Mouse (Mus musculus) liver, postnatal 0 days (tissue): ENCODE measurements around the gene Padi4. TPM values are rescaled to one million over a fixed set of nuclear protein-coding genes. Genes with fewer than 3 reads are reported as not detected.
A peak's percentile ranks its signal among the peaks of the same experiment; 100 is the strongest.

ENCODE experiments used
- ATAC-seq: fragments of 200-750 bp; cut with Nextera tagmentation; 2 replicates; pipeline ENCODE4 v1.8.0; 2017; ENCODE audit warnings: mild to moderate bottlenecking, moderate library complexity
- DNase-seq: peaks from one replicate; pipeline ENCODE4 v3.0.0-alpha.2; 2016
- H3K27ac ChIP-seq: fragments of 300-500 bp; sonication (generic); 2 replicates; pipeline ENCODE4 v1.5.1; 2014; ENCODE audit warnings: antibody characterized with exemption, moderate library complexity, mild to moderate bottlenecking, low read depth
- H3K27me3 ChIP-seq: fragments of 300-500 bp; sonication (generic); 2 replicates; pipeline ENCODE4 v1.6.1; 2014; ENCODE audit warnings: low read length, control low read depth, mixed read lengths; ENCODE audit not compliant: insufficient read depth
- H3K36me3 ChIP-seq: fragments of 300-500 bp; sonication (generic); replicated peaks from 2 replicates; pipeline ENCODE4 v1.6.1; 2014; ENCODE audit warnings: mild to moderate bottlenecking, control low read depth, low read length, moderate library complexity, mixed read lengths; ENCODE audit not compliant: insufficient read depth
- H3K4me1 ChIP-seq: fragments of 300-500 bp; sonication (generic); 2 replicates; pipeline ENCODE4 v1.6.1; 2014; ENCODE audit warnings: antibody characterized with exemption, mild to moderate bottlenecking, control low read depth; ENCODE audit not compliant: insufficient read depth
- H3K4me2 ChIP-seq: fragments of 300-500 bp; sonication (generic); 2 replicates; pipeline ENCODE4 v1.6.1; 2014; ENCODE audit warnings: low read depth, mild to moderate bottlenecking, low read length, moderate library complexity, mixed read lengths
- H3K4me3 ChIP-seq: fragments of 300-500 bp; sonication (generic); 2 replicates; pipeline ENCODE4 v1.5.1; 2014; ENCODE audit warnings: low read depth, low read length
- H3K9ac ChIP-seq: fragments of 300-500 bp; sonication (generic); replicated peaks from 2 replicates; pipeline ENCODE4 v1.6.1; 2014; ENCODE audit warnings: mild to moderate bottlenecking, moderate library complexity
- H3K9me3 ChIP-seq: fragments of 300-500 bp; sonication (generic); 2 replicates; pipeline ENCODE4 v1.6.1; 2016; ENCODE audit warnings: mild to moderate bottlenecking, control low read depth, low read length, mixed read lengths
- CTCF ChIP-seq: sonication (generic); IDR thresholded peaks from 2 replicates; pipeline ENCODE4 v1.5.1; 2016; ENCODE audit warnings: antibody characterized with exemption, low read depth
- EP300 ChIP-seq: IDR thresholded peaks from 2 replicates; pipeline ENCODE4 v1.6.1; 2016; ENCODE audit warnings: antibody characterized with exemption, low read depth, mild to moderate bottlenecking
- WGBS: fragments of 180-500 bp; shearing (Covaris S2); extraction: QIAGEN DNeasy Blood & Tissue Kit; methylation state at CpG from one replicate; pipeline ENCODE4 v1.1.7; 2014; ENCODE audit not compliant: insufficient replicate concordance; 5-methylcytosine and 5-hydroxymethylcytosine counted together
- polyA plus RNA-seq: library from polyadenylated mRNA; unstranded; fragments of >200 nt; fragmentation: Nextera tagmentation; extraction: Ambion mirVana; gene quantifications from 2 replicates; pipeline ENCODE4 v1.2.1, GENCODE M21; 2015

Gene Padi4
- polyA plus RNA-seq, 1 experiment from 2014 or later: 4.5 TPM

DNA sequence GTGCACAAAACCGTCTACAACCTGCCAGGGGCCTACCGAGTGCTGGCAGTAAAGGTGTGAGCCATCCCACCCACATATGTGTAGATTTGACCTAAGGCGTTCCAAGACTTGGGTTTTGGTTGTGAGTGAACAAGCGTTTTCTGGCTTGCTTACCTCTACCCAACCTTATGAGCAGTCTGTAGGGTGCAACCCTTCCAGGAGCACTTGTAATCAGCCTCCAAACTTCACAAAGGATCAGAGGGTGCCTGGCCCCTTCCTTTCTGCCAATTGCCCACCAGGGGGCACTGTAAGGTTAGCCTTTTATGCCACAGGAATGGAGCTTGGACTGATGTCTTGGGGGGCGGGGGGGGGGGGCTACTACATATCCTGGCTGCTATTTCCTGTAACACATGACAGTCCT, 50.2 kb downstream of the Padi4 start:
- no peak overlapping the region for H3K4me3 ChIP-seq
- 70% methylated on average over 5 of the region's 5 CpGs for WGBS
- no peaks in the 10 kb centered on the region for H3K4me1 ChIP-seq
- peak; percentile 76 for TF ChIP-seq CTCF
- no peak for TF ChIP-seq EP300
- H3K27ac ChIP-seq: no peak overlapping the region
- H3K9ac ChIP-seq: no peak overlapping the region
- no peaks in the 10 kb centered on the region for H3K27me3 ChIP-seq
- peaks cover 38% of the 10 kb centered on the region for H3K36me3 ChIP-seq
- no peaks in the 10 kb centered on the region for H3K9me3 ChIP-seq
- DNase-seq (peak; percentile 61), ATAC-seq (peak; percentile 62)
- H3K4me2 ChIP-seq: no peak overlapping the region

GRCm38 (mm10) chr4:140723192-140723591, 50.8 kb downstream of the Padi4 start:
- Histone ChIP-seq H3K9me3 (no peaks in the 10 kb centered on the region), H3K4me3 (no peak overlapping the region), H3K36me3 (peaks cover 44% of the 10 kb centered on the region), H3K4me1 (no peaks in the 10 kb centered on the region), H3K27ac (no peak overlapping the region), H3K4me2 (no peak overlapping the region), H3K9ac (no peak overlapping the region), H3K27me3 (no peaks in the 10 kb centered on the region)
- TF ChIP-seq EP300: no peak
- TF ChIP-seq CTCF: no peak
- WGBS: 77% methylated on average over 9 of the region's 9 CpGs
- no peak for DNase-seq
- ATAC-seq: no peak

DNA sequence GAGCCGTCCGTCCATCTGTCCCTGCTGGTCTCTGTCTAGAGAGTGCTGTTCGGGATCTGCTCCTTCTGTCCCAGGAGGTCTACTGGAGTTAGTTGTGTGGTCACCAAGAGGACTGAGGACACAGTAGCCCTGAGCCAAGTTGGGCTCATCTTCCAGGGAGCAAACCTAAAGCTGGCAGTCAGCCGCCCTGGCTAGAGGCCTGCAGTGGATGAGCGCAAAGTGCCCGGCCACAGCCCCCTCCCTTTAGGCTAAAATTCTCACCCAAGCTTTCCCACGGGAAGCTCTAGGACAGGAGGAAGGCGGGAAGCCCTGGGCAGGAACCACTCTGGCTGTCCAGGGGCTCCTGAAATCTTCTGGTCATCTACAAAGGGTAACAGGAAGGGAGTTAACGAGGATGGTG, 51.3 kb downstream of the Padi4 start:
- no peak overlapping the region for H3K4me2 ChIP-seq
- TF ChIP-seq CTCF: no peak
- no peak for TF ChIP-seq EP300
- H3K27me3 ChIP-seq: no peaks in the 10 kb centered on the region
- H3K27ac ChIP-seq: no peak overlapping the region
- ATAC-seq (no peak), DNase-seq (no peak)
- H3K4me1 ChIP-seq: no peaks in the 10 kb centered on the region
- 82% methylated on average over 9 of the region's 9 CpGs for WGBS
- no peaks in the 10 kb centered on the region for H3K9me3 ChIP-seq
- no peak overlapping the region for H3K4me3 ChIP-seq
- H3K36me3 ChIP-seq: peaks cover 49% of the 10 kb centered on the region
- no peak overlapping the region for H3K9ac ChIP-seq

DNA sequence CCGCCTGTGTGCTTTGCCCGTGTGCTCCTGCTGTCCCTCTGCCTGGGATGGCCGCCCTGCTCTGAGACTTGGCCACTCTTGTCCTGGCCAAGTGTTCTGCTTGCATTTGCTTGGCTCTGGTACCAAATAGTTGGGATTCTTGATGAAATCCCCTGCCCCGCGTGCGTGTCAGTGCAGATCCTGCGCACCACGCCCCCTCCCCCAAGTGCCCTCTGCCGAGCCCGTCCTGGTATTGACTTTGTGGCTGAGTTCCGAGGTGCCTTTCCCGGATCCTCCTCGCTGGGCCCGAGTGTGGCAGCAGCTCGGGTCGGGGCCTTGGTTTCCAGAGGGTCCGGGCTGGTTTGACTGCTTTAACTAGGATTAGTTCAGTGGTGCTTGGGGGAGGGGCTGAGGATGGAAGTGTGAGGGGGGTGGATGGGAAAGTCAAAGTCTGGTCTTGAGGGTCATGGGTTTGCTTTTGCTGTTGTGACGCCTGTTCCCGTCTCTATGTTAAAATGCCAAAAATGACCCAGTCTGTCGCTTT, 52.0 kb downstream of the Padi4 start:
- Histone ChIP-seq H3K36me3 (peaks cover 54% of the 10 kb centered on the region), H3K27ac (no peak overlapping the region), H3K9ac (no peak overlapping the region), H3K4me1 (no peaks in the 10 kb centered on the region), H3K27me3 (no peaks in the 10 kb centered on the region), H3K4me3 (no peak overlapping the region), H3K4me2 (no peak overlapping the region), H3K9me3 (no peaks in the 10 kb centered on the region)
- DNase-seq (no peak), ATAC-seq (no peak)
- no peak for TF ChIP-seq EP300
- TF ChIP-seq CTCF: no peak
- 85% methylated on average over 20 of the region's 20 CpGs for WGBS

GRCm38 (mm10) chr4:140720091-140720490, 53.9 kb downstream of the Padi4 start:
- H3K4me3 ChIP-seq: no peak overlapping the region
- no peak overlapping the region for H3K4me2 ChIP-seq
- H3K36me3 ChIP-seq: peaks cover 73% of the 10 kb centered on the region
- WGBS: 75% methylated on average over 5 of the region's 5 CpGs
- no peak overlapping the region for H3K27ac ChIP-seq
- no peaks in the 10 kb centered on the region for H3K27me3 ChIP-seq
- ATAC-seq (no peak), DNase-seq (no peak)
- no peaks in the 10 kb centered on the region for H3K9me3 ChIP-seq
- no peaks in the 10 kb centered on the region for H3K4me1 ChIP-seq
- H3K9ac ChIP-seq: no peak overlapping the region
- TF ChIP-seq EP300: no peak
- no peak for TF ChIP-seq CTCF

GRCm38 (mm10) chr4:140718436-140718835, 55.6 kb downstream of the Padi4 start:
- Histone ChIP-seq H3K4me3 (no peak overlapping the region), H3K36me3 (peaks cover 82% of the 10 kb centered on the region), H3K27me3 (no peaks in the 10 kb centered on the region), H3K9ac (no peak overlapping the region), H3K4me2 (no peak overlapping the region), H3K9me3 (no peaks in the 10 kb centered on the region), H3K4me1 (peaks cover 9% of the 10 kb centered on the region; the same call in 1 of the 2 replicates), H3K27ac (no peak overlapping the region)
- ATAC-seq: no peak
- TF ChIP-seq CTCF: no peak
- TF ChIP-seq EP300: no peak
- WGBS: 90% methylated on average over 9 of the region's 9 CpGs
- no peak for DNase-seq

DNA sequence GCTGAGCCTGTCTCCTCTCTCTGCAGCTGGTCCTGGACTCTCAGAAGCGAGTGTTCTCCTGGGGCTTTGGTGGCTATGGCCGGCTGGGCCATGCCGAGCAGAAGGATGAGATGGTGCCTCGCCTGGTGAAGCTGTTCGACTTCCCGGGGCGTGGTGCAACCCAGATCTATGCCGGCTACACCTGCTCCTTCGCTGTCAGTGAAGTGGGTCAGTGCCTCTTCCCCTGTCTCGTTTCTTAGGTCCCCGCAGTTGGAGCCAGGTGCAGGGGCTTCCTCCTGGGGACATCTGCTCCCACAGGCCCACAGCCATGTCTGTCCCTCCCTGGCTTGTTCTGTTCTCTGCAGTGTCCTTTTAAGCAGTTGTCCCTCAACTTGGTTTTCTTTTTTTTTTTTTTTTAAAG, 57.0 kb downstream of the Padi4 start:
- Histone ChIP-seq H3K9me3 (no peaks in the 10 kb centered on the region), H3K4me2 (no peak overlapping the region), H3K27ac (no peak overlapping the region), H3K4me1 (peaks cover 10% of the 10 kb centered on the region; the same call in 1 of the 2 replicates), H3K9ac (no peak overlapping the region), H3K36me3 (peaks cover 91% of the 10 kb centered on the region), H3K27me3 (no peaks in the 10 kb centered on the region), H3K4me3 (no peak overlapping the region)
- TF ChIP-seq CTCF (no peak), EP300 (no peak)
- WGBS: 89% methylated on average over 11 of the region's 11 CpGs
- ATAC-seq (no peak), DNase-seq (no peak)
